Mouse (Mus musculus): ENCODE results near the gene Hyal2.

Hyal2 gene

GRCm38 (mm10) chr9:107593101-107593976 is 25.6 kb downstream of the Hyal2 start:
- DNase-seq, result peak; percentile 63

GRCm38 (mm10) chr9:107594281-107595062 is 26.7 kb downstream of the Hyal2 start:
- no peak for DNase-seq

GRCm38 (mm10) chr9:107596619-107597569 is 29.1 kb downstream of the Hyal2 start:
- no peak for DNase-seq

- DNase-seq, result no peak
These were observed 30.6 kb downstream of the Hyal2 start for GRCm38 (mm10) chr9:107598385-107598784.

GRCm38 (mm10) chr9:107599433-107599832 is 31.7 kb downstream of the Hyal2 start:
- no peak for DNase-seq

- DNase-seq, result peak; percentile 73
These were observed 32.1 kb downstream of the Hyal2 start for GRCm38 (mm10) chr9:107599842-107600241.

GRCm38 (mm10) chr9:107600745-107601144 is 33.0 kb downstream of the Hyal2 start:
- no peak for DNase-seq

- DNase-seq, result no peak
These were observed 33.5 kb downstream of the Hyal2 start for GRCm38 (mm10) chr9:107601275-107601674.

GRCm38 (mm10) chr9:107602068-107602648 is 34.4 kb downstream of the Hyal2 start:
- peak; percentile 90 for DNase-seq

- no peak for DNase-seq
These were observed 35.5 kb downstream of the Hyal2 start for GRCm38 (mm10) chr9:107603251-107603650.

- DNase-seq, result peak; percentile 20
These were observed 37.4 kb downstream of the Hyal2 start for GRCm38 (mm10) chr9:107605041-107605661.

- no peak for DNase-seq
These were observed 38.8 kb downstream of the Hyal2 start for GRCm38 (mm10) chr9:107606591-107606990.

- peak; percentile 41 for DNase-seq
These were observed 39.3 kb downstream of the Hyal2 start for GRCm38 (mm10) chr9:107607036-107607435.

GRCm38 (mm10) chr9:107607653-107608245 is 40.0 kb downstream of the Hyal2 start:
- no peak for DNase-seq

GRCm38 (mm10) chr9:107608741-107609432 is 41.1 kb downstream of the Hyal2 start, which contains the start of gene Sema3b:
Sema3b (minus strand) TSS chr9:107609229.
- peak; percentile 65 for DNase-seq

GRCm38 (mm10) chr9:107609433-107609830 is 41.7 kb downstream of the Hyal2 start:
- no peak for DNase-seq

GRCm38 (mm10) chr9:107611456-107612190 is 43.9 kb downstream of the Hyal2 start:
- DNase-seq, result no peak

GRCm38 (mm10) chr9:107612191-107612944 is 44.6 kb downstream of the Hyal2 start:
- DNase-seq, result peak; percentile 99

- DNase-seq, result no peak
These were observed 45.3 kb downstream of the Hyal2 start for GRCm38 (mm10) chr9:107612945-107613569.

Data from retina, postnatal 1 day (tissue).